Mouse (Mus musculus) intestine, postnatal 0 days (tissue): ENCODE data around the gene Gprc5a. TPM values are rescaled to one million over a fixed set of nuclear protein-coding genes. Genes with fewer than 3 reads are reported as not detected.

Source experiments
- ATAC-seq: fragments of 200-750 bp; cut with Nextera tagmentation; 2 replicates; pipeline ENCODE4 v1.8.0; 2017; ENCODE audit warnings: mild to moderate bottlenecking, moderate TSS enrichment, moderate library complexity
- H3K27ac ChIP-seq: fragments of 300-500 bp; sonication (generic); 2 replicates; pipeline ENCODE4 v1.5.1; 2014; ENCODE audit warnings: mild to moderate bottlenecking, low read depth, low read length, moderate library complexity
- H3K27me3 ChIP-seq: fragments of 300-500 bp; sonication (generic); replicated peaks from 2 replicates; pipeline ENCODE4 v1.6.1; 2014; ENCODE audit warnings: low read length, mixed read lengths; ENCODE audit not compliant: control insufficient read depth, insufficient read depth
- H3K36me3 ChIP-seq: fragments of 300-500 bp; sonication (generic); 2 replicates; pipeline ENCODE4 v1.6.1; 2014; ENCODE audit warnings: mild to moderate bottlenecking, moderate library complexity; ENCODE audit not compliant: control insufficient read depth, insufficient read depth
- H3K4me1 ChIP-seq: fragments of 300-500 bp; sonication (generic); replicated peaks from 2 replicates; pipeline ENCODE4 v1.6.1; 2014; ENCODE audit warnings: antibody characterized with exemption, low read length, mixed read lengths; ENCODE audit not compliant: control insufficient read depth, insufficient read depth
- H3K4me2 ChIP-seq: fragments of 300-500 bp; sonication (generic); replicated peaks from 2 replicates; pipeline ENCODE4 v1.6.1; 2014; ENCODE audit warnings: low read depth, mild to moderate bottlenecking, moderate library complexity
- H3K4me3 ChIP-seq: fragments of 300-500 bp; sonication (generic); 2 replicates; pipeline ENCODE4 v1.5.1; 2014; ENCODE audit warnings: low read depth, low read length
- H3K9ac ChIP-seq: fragments of 300-500 bp; sonication (generic); 2 replicates; pipeline ENCODE4 v1.6.1; 2014; ENCODE audit warnings: mild to moderate bottlenecking, low read depth, low read length
- H3K9me3 ChIP-seq: fragments of 300-500 bp; sonication (generic); 2 replicates; pipeline ENCODE4 v1.6.1; 2016; ENCODE audit warnings: mixed run types; ENCODE audit not compliant: control insufficient read depth
- CTCF ChIP-seq: sonication (generic); IDR thresholded peaks from 2 replicates; pipeline ENCODE4 v1.5.1; 2016; ENCODE audit warnings: low read depth, mild to moderate bottlenecking, control low read depth, antibody characterized with exemption, moderate library complexity
- WGBS: fragments of 180-500 bp; shearing (Covaris S2); extraction: QIAGEN DNeasy Blood & Tissue Kit; methylation state at CpG from one replicate; pipeline ENCODE4 v1.1.7; 2014; 5-methylcytosine and 5-hydroxymethylcytosine counted together
- polyA plus RNA-seq: library from polyadenylated mRNA; unstranded; fragments of >200 nt; fragmentation: Nextera tagmentation; extraction: Ambion mirVana; gene quantifications from 2 replicates; pipeline ENCODE4 v1.2.1, GENCODE M21; 2015

The Gprc5a gene
- polyA plus RNA-seq, 1 experiment from 2014 or later, result 4.2 TPM

GRCm38 (mm10) chr6:135047276-135047675, 18.2 kb upstream of the Gprc5a start:
- 51% methylated on average over 9 of the region's 9 CpGs for WGBS
- no peaks in the 10 kb centered on the region for H3K36me3 ChIP-seq
- ATAC-seq, result no peak

GRCm38 (mm10) chr6:135048509-135048908, 16.9 kb upstream of the Gprc5a start:
- Histone ChIP-seq H3K27ac (no peak overlapping the region), H3K27me3 (no peaks in the 10 kb centered on the region), H3K9me3 (no peaks in the 10 kb centered on the region), H3K4me2 (no peak overlapping the region), H3K9ac (no peak overlapping the region), H3K36me3 (no peaks in the 10 kb centered on the region), H3K4me1 (no peaks in the 10 kb centered on the region), H3K4me3 (no peak overlapping the region)
- no peak for TF ChIP-seq CTCF
- WGBS, result 69% methylated on average over 6 of the region's 6 CpGs
- ATAC-seq, result no peak

More at GRCm38 (mm10) chr6:135047276-135047675, 18.2 kb upstream of the Gprc5a start:
- Histone ChIP-seq H3K9ac (no peak overlapping the region), H3K27me3 (no peaks in the 10 kb centered on the region), H3K4me3 (no peak overlapping the region), H3K27ac (no peak overlapping the region), H3K4me1 (no peaks in the 10 kb centered on the region), H3K9me3 (no peaks in the 10 kb centered on the region), H3K4me2 (no peak overlapping the region)
- TF ChIP-seq CTCF, result no peak

GRCm38 (mm10) chr6:135048956-135049355, 16.5 kb upstream of the Gprc5a start:
- 75% methylated on average over 16 of the region's 16 CpGs for WGBS
- peak; percentile 31; the same call in 1 of the 2 replicates for ATAC-seq
- Histone ChIP-seq H3K36me3 (no peaks in the 10 kb centered on the region), H3K9me3 (no peaks in the 10 kb centered on the region), H3K27me3 (no peaks in the 10 kb centered on the region), H3K9ac (no peak overlapping the region), H3K4me2 (no peak overlapping the region), H3K27ac (no peak overlapping the region), H3K4me1 (no peaks in the 10 kb centered on the region), H3K4me3 (no peak overlapping the region)
- TF ChIP-seq CTCF, result no peak

GRCm38 (mm10) chr6:135053789-135054188, 11.7 kb upstream of the Gprc5a start:
- 63% methylated on average over 3 of the region's 3 CpGs for WGBS
- no peak for TF ChIP-seq CTCF

GRCm38 (mm10) chr6:135055882-135056281, 9.6 kb upstream of the Gprc5a start:
- Histone ChIP-seq H3K27me3 (no peaks in the 10 kb centered on the region), H3K4me3 (no peak overlapping the region), H3K9ac (no peak overlapping the region), H3K4me2 (no peak overlapping the region), H3K36me3 (no peaks in the 10 kb centered on the region), H3K9me3 (no peaks in the 10 kb centered on the region), H3K27ac (no peak overlapping the region), H3K4me1 (no peaks in the 10 kb centered on the region)
- WGBS, result 33% methylated on average over 4 of the region's 4 CpGs
- no peak for TF ChIP-seq CTCF
- no peak for ATAC-seq

More at GRCm38 (mm10) chr6:135053789-135054188, 11.7 kb upstream of the Gprc5a start:
- Histone ChIP-seq H3K4me3 (no peak overlapping the region), H3K27ac (no peak overlapping the region), H3K27me3 (no peaks in the 10 kb centered on the region), H3K9me3 (no peaks in the 10 kb centered on the region), H3K4me1 (no peaks in the 10 kb centered on the region), H3K4me2 (no peak overlapping the region), H3K36me3 (no peaks in the 10 kb centered on the region), H3K9ac (no peak overlapping the region)
- ATAC-seq, result no peak

- TF ChIP-seq CTCF, result no peak
- no peak overlapping the region for H3K27ac ChIP-seq
- H3K4me3 ChIP-seq, result no peak overlapping the region
- no peaks in the 10 kb centered on the region for H3K36me3 ChIP-seq
- WGBS, result 93% methylated on average over 4 of the region's 4 CpGs
- H3K4me2 ChIP-seq, result no peak overlapping the region
- no peak overlapping the region for H3K9ac ChIP-seq
- H3K27me3 ChIP-seq, result no peaks in the 10 kb centered on the region
- H3K4me1 ChIP-seq, result no peaks in the 10 kb centered on the region; the same call in 1 of the 2 replicates
- H3K9me3 ChIP-seq, result no peaks in the 10 kb centered on the region
- ATAC-seq, result no peak
Observed at GRCm38 (mm10) chr6:135060728-135061127, 4.7 kb upstream of the Gprc5a start.

GRCm38 (mm10) chr6:135064621-135065020, 830 bp upstream of the Gprc5a start:
- Histone ChIP-seq H3K4me2 (no peak overlapping the region; the same call in 1 of the 2 replicates), H3K27me3 (no peaks in the 10 kb centered on the region), H3K4me3 (no peak overlapping the region), H3K9me3 (no peaks in the 10 kb centered on the region), H3K36me3 (no peaks in the 10 kb centered on the region), H3K4me1 (no peaks in the 10 kb centered on the region; the same call in 1 of the 2 replicates), H3K9ac (no peak overlapping the region), H3K27ac (0 out of 2 replicates have a peak overlapping the region, but pooled peaks have one; percentile 46)
- ATAC-seq, result no peak
- no peak for TF ChIP-seq CTCF
- WGBS, result 85% methylated on average over 12 of the region's 12 CpGs
